Mouse (Mus musculus): ENCODE measurements at regions not wholly inside any gene's neighbourhood (a gene's known extent, or its start where the extent isn't known, plus 50 kb on each side); places are given as distances from the start of the nearest gene placed in this dataset.
"Not testable (repeated sequence)": the region's sequence is repeated elsewhere in the genome, so short reads cannot be mapped to it uniquely, and the experiment has no call there.

GRCm38 (mm10) chr5:105344808-105345732, 51.6 kb upstream of the Gbp6 start:
- no peak overlapping the region for H3K27ac ChIP-seq
- TF ChIP-seq CTCF (IDR thresholded peaks at IDR 0.05; ENCODE audit: low read depth) = no peak
- no peak for TF ChIP-seq EP300 (IDR thresholded peaks at IDR 0.05; ENCODE audit: low read depth)
- ATAC-seq (ENCODE audit: insufficient read depth) = no peak
- H3K9ac ChIP-seq (replicated peaks) = no peak overlapping the region
- H3K4me3 ChIP-seq (ENCODE audit: insufficient read depth in 1 of 2, low read depth in 2 of 2, low read length in 2 of 2) = no peak overlapping the region
- no peaks in the 10 kb centered on the region for H3K36me3 ChIP-seq (replicated peaks; ENCODE audit: control insufficient read depth, insufficient read depth, low read depth)
- no peaks in the 10 kb centered on the region for H3K9me3 ChIP-seq (ENCODE audit: control insufficient read depth, low read length)
- 31% methylated on average over 6 of the region's 6 CpGs for WGBS (ENCODE audit: insufficient replicate concordance)
- DNase-seq (ENCODE audit: low read depth in 3 of 3, low spot score in 3 of 3) = no peak
- no peak overlapping the region for H3K4me2 ChIP-seq (ENCODE audit: low read depth)
- no peaks in the 10 kb centered on the region for H3K27me3 ChIP-seq (ENCODE audit: control insufficient read depth, insufficient read depth, low read length)
- no peaks in the 10 kb centered on the region for H3K4me1 ChIP-seq (replicated peaks; ENCODE audit: control insufficient read depth in 2 of 2, insufficient read depth in 2 of 2, low read length in 1 of 2)

- DNase-seq (ENCODE audit: low read depth in 3 of 3, low spot score in 3 of 3); H3K4me2 ChIP-seq (ENCODE audit: low read depth); H3K27me3 ChIP-seq (ENCODE audit: control insufficient read depth, insufficient read depth, low read length); H3K4me1 ChIP-seq (replicated peaks; ENCODE audit: control insufficient read depth in 2 of 2, insufficient read depth in 2 of 2, low read length in 1 of 2); ATAC-seq (ENCODE audit: insufficient read depth); H3K9ac ChIP-seq (replicated peaks); H3K36me3 ChIP-seq (replicated peaks; ENCODE audit: control insufficient read depth, insufficient read depth, low read depth); H3K9me3 ChIP-seq (ENCODE audit: control insufficient read depth, low read length); H3K4me3 ChIP-seq (ENCODE audit: insufficient read depth in 1 of 2, low read depth in 2 of 2, low read length in 2 of 2); H3K27ac ChIP-seq: not testable (repeated sequence)
- WGBS (ENCODE audit: insufficient replicate concordance) = 8% methylated on average over 2 of the region's 2 CpGs
Observed at GRCm38 (mm10) chr5:105343816-105344215, 50.3 kb upstream of the Gbp6 start.

Data from liver, embryonic 14.5 days (tissue).